Mouse (Mus musculus): ENCODE results near the gene Clec1b. TPM values are rescaled to one million over a fixed set of nuclear protein-coding genes. Genes with fewer than 3 reads are reported as not detected.

Gene Clec1b
- total RNA-seq, 2 experiments from 2014 or later = 3.8 to 5.5 TPM

- ATAC-seq (ENCODE audit: poor library complexity, severe bottlenecking) = peak; percentile 85
Observed at GRCm38 (mm10) chr6:129407324-129407723, 10.2 kb downstream of the Clec1b start.

GRCm38 (mm10) chr6:129408562-129408961 lies 11.5 kb downstream of the Clec1b start, which contains the start of gene Clec9a:
Gene Clec9a (plus strand): TSS chr6:129408862.
- ATAC-seq (ENCODE audit: poor library complexity, severe bottlenecking) = no peak

GRCm38 (mm10) chr6:129414177-129414576 lies 17.1 kb downstream of the Clec1b start:
- no peak for ATAC-seq (ENCODE audit: poor library complexity, severe bottlenecking)

- no peak for ATAC-seq (ENCODE audit: poor library complexity, severe bottlenecking)
Observed at GRCm38 (mm10) chr6:129422311-129422710, 25.2 kb downstream of the Clec1b start.

GRCm38 (mm10) chr6:129423040-129423733 lies 26.1 kb downstream of the Clec1b start:
- ATAC-seq (ENCODE audit: poor library complexity, severe bottlenecking) = no peak

GRCm38 (mm10) chr6:129423734-129424072 lies 26.6 kb downstream of the Clec1b start:
- ATAC-seq (ENCODE audit: poor library complexity, severe bottlenecking) = peak; percentile 84

- no peak for ATAC-seq (ENCODE audit: poor library complexity, severe bottlenecking)
Observed at GRCm38 (mm10) chr6:129425217-129425616, 28.1 kb downstream of the Clec1b start.

- no peak for ATAC-seq (ENCODE audit: poor library complexity, severe bottlenecking)
Observed at GRCm38 (mm10) chr6:129425812-129426211, 28.7 kb downstream of the Clec1b start.

GRCm38 (mm10) chr6:129427281-129427680 lies 30.2 kb downstream of the Clec1b start:
- peak; percentile 48; the same call in 1 of the 2 replicates for ATAC-seq (ENCODE audit: poor library complexity, severe bottlenecking)

- ATAC-seq (ENCODE audit: poor library complexity, severe bottlenecking) = peak; percentile 97
Observed at GRCm38 (mm10) chr6:129434239-129434638, 37.1 kb downstream of the Clec1b start.

GRCm38 (mm10) chr6:129436025-129436424 lies 38.9 kb downstream of the Clec1b start:
- peak; percentile 69 for ATAC-seq (ENCODE audit: poor library complexity, severe bottlenecking)

- no peak for ATAC-seq (ENCODE audit: poor library complexity, severe bottlenecking)
Observed at GRCm38 (mm10) chr6:129438033-129438432, 40.9 kb downstream of the Clec1b start.

- ATAC-seq (ENCODE audit: poor library complexity, severe bottlenecking) = no peak
Observed at GRCm38 (mm10) chr6:129449743-129450142, 52.6 kb downstream of the Clec1b start.

- no peak for ATAC-seq (ENCODE audit: poor library complexity, severe bottlenecking)
Observed at GRCm38 (mm10) chr6:129451411-129452039, 54.4 kb downstream of the Clec1b start, which contains the start of gene Clec1a. Gene Clec1a (minus strand): TSS chr6:129452000.

Other genes with a start within 250 kb of the Clec1b start
- 28.2 and 41.3 TPM in 2 replicates for gene Clec2d, start 216.7 kb upstream of the Clec1b start, total RNA-seq (2015)
- gene Clec2d, start 216.7 kb upstream of the Clec1b start, total RNA-seq (2017) = 238 and 253 TPM in 2 replicates
- 21.3 and 25.9 TPM in 2 replicates for gene Cd69, start 121.9 kb upstream of the Clec1b start, total RNA-seq (2015)
- 20.6 and 22.7 TPM in 2 replicates for gene Cd69, start 121.9 kb upstream of the Clec1b start, total RNA-seq (2017)
- gene 4922502D21Rik, start 65.5 kb upstream of the Clec1b start, total RNA-seq (2015) = 0.54 TPM in 1 of 2 replicates, not detected in the other
- gene 4922502D21Rik, start 65.5 kb upstream of the Clec1b start, total RNA-seq (2017) = 0.44 TPM in 1 of 2 replicates, not detected in the other
- 449 and 472 TPM in 2 replicates for gene Clec12a, start 54.6 kb upstream of the Clec1b start, total RNA-seq (2015)
- gene Clec12a, start 54.6 kb upstream of the Clec1b start, total RNA-seq (2017) = 389 and 405 TPM in 2 replicates
- not detected in 2 replicates for gene Clec12b, start 11.4 kb upstream of the Clec1b start, total RNA-seq (2015)
- not detected in 2 replicates for gene Clec12b, start 11.4 kb upstream of the Clec1b start, total RNA-seq (2017)
- gene Clec9a, start 11.6 kb downstream of the Clec1b start, total RNA-seq (2015) = 27.6 and 31.4 TPM in 2 replicates
- gene Clec9a, start 11.6 kb downstream of the Clec1b start, total RNA-seq (2017) = 13.4 and 14.3 TPM in 2 replicates
- 0.07 TPM in 1 of 2 replicates, not detected in the other for gene Clec1a, start 54.7 kb downstream of the Clec1b start, total RNA-seq (2015)
- gene Clec1a, start 54.7 kb downstream of the Clec1b start, total RNA-seq (2017) = 0.15 TPM in 1 of 2 replicates, not detected in the other
- gene Olr1, start 109.9 kb downstream of the Clec1b start, total RNA-seq (2015) = 10.0 and 12.9 TPM in 2 replicates
- gene Olr1, start 109.9 kb downstream of the Clec1b start, total RNA-seq (2017) = 9.6 and 13.9 TPM in 2 replicates
- not detected in 2 replicates for gene Tmem52b, start 115.3 kb downstream of the Clec1b start, total RNA-seq (2015)
- not detected in 2 replicates for gene Tmem52b, start 115.3 kb downstream of the Clec1b start, total RNA-seq (2017)
- 5.6 and 7.4 TPM in 2 replicates for gene Gabarapl1, start 135.9 kb downstream of the Clec1b start, total RNA-seq (2015)
- 17.6 and 20.7 TPM in 2 replicates for gene Gabarapl1, start 135.9 kb downstream of the Clec1b start, total RNA-seq (2017)
- gene Klre1, start 180.6 kb downstream of the Clec1b start, total RNA-seq (2015) = 3.9 and 7.2 TPM in 2 replicates
- 4.1 and 8.3 TPM in 2 replicates for gene Klre1, start 180.6 kb downstream of the Clec1b start, total RNA-seq (2017)
- gene Klrd1, start 194.5 kb downstream of the Clec1b start, total RNA-seq (2015) = 20.4 and 41.6 TPM in 2 replicates
- 14.1 and 18.1 TPM in 2 replicates for gene Klrd1, start 194.5 kb downstream of the Clec1b start, total RNA-seq (2017)
- gene Klrk1, start 226.6 kb downstream of the Clec1b start, total RNA-seq (2015) = 22.0 and 28.7 TPM in 2 replicates
- gene Klrk1, start 226.6 kb downstream of the Clec1b start, total RNA-seq (2017) = 19.9 and 34.0 TPM in 2 replicates
- gene Klrc3, start 246.0 kb downstream of the Clec1b start, total RNA-seq (2015) = 0.29 and 1.4 TPM in 2 replicates
- gene Klrc3, start 246.0 kb downstream of the Clec1b start, total RNA-seq (2017) = not detected in 2 replicates